Mouse (Mus musculus) megakaryocyte, embryonic 14.5 days (primary cell): ENCODE measurements around the gene Pfdn5. TPM values are rescaled to one million over a fixed set of nuclear protein-coding genes. Genes with fewer than 3 reads are reported as not detected.

ENCODE experiments used
- H3K27me3 ChIP-seq: replicated peaks from 2 replicates; pipeline ENCODE3; 2012; ENCODE audit warnings: inconsistent platforms
- H3K36me3 ChIP-seq: replicated peaks from 2 replicates; pipeline ENCODE3; 2012; ENCODE audit warnings: low read length, inconsistent platforms, mixed read lengths
- H3K4me1 ChIP-seq: 2 replicates; pipeline ENCODE4 v1.6.1; 2012; ENCODE audit warnings: inconsistent platforms
- H3K4me3 ChIP-seq: replicated peaks from 2 replicates; pipeline ENCODE3; 2012; ENCODE audit warnings: moderate library complexity, mild to moderate bottlenecking, inconsistent platforms
- H3K9me3 ChIP-seq: 2 replicates; pipeline ENCODE4 v1.6.1; 2012; ENCODE audit warnings: inconsistent platforms
- FLI1 ChIP-seq: IDR thresholded peaks from 2 replicates; pipeline ENCODE4 v1.6.1; 2012; ENCODE audit warnings: low read length, inconsistent platforms, mixed read lengths
- GATA1 ChIP-seq: IDR thresholded peaks from 3 replicates; pipeline ENCODE4 v1.6.1; 2012; ENCODE audit warnings: mixed read lengths, low read length, inconsistent platforms, borderline replicate concordance
- polyA plus RNA-seq: library from polyadenylated mRNA; stranded (reverse); fragments of >175 nt; gene quantifications from 2 replicates; pipeline ENCODE4 v1.2.3, GENCODE M21; 2012; ENCODE audit warnings: low replicate concordance; ENCODE audit not compliant: insufficient read depth

Gene Pfdn5
- polyA plus RNA-seq, 1 experiment: 58.8 TPM

GRCm38 (mm10) chr15:102366733-102367344 is 40.9 kb downstream of the Pfdn5 start, which contains the start of gene Sp7:
Sp7 (minus strand) TSS chr15:102367182.
- Histone ChIP-seq H3K4me1 (peaks cover 80% of the 10 kb centered on the region), H3K9me3 (no peaks in the 10 kb centered on the region), H3K27me3 (peaks cover 83% of the 10 kb centered on the region), H3K4me3 (peak within 1 kb of the TSS; percentile 83), H3K36me3 (no peaks in the 10 kb centered on the region)
- no peak for TF ChIP-seq GATA1
- TF ChIP-seq FLI1: no peak

DNA sequence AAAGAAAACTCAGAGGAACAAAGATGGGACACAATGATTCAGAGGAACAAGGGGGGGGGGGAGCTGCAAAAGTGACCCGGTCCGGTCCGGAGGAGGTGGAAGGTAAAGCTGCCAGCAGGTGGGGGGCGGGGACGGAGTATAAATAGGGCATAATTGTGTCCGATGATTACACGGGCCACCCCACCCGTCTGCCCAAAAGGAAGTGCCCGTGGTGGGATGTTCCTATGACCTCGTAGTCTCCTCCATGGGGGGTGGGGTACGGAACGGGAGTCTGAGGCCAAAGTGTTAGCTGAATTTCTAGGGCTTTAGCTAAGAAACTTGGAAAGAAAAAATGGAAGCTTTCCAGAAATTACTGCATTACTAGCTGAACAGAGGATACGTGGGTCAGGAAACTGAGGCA is 44.1 kb downstream of the Pfdn5 start:
- Histone ChIP-seq H3K9me3 (no peaks in the 10 kb centered on the region), H3K4me1 (peaks cover 74% of the 10 kb centered on the region), H3K4me3 (peak overlapping the region; percentile 69), H3K27me3 (peaks cover 83% of the 10 kb centered on the region), H3K36me3 (no peaks in the 10 kb centered on the region)
- TF ChIP-seq FLI1 (no peak), GATA1 (no peak)

GRCm38 (mm10) chr15:102370727-102371126 is 44.8 kb downstream of the Pfdn5 start:
- H3K4me1 ChIP-seq: peaks cover 67% of the 10 kb centered on the region
- H3K4me3 ChIP-seq: no peak overlapping the region
- TF ChIP-seq FLI1: no peak
- TF ChIP-seq GATA1: no peak
- no peaks in the 10 kb centered on the region for H3K9me3 ChIP-seq
- H3K36me3 ChIP-seq: no peaks in the 10 kb centered on the region
- H3K27me3 ChIP-seq: peaks cover 81% of the 10 kb centered on the region

DNA sequence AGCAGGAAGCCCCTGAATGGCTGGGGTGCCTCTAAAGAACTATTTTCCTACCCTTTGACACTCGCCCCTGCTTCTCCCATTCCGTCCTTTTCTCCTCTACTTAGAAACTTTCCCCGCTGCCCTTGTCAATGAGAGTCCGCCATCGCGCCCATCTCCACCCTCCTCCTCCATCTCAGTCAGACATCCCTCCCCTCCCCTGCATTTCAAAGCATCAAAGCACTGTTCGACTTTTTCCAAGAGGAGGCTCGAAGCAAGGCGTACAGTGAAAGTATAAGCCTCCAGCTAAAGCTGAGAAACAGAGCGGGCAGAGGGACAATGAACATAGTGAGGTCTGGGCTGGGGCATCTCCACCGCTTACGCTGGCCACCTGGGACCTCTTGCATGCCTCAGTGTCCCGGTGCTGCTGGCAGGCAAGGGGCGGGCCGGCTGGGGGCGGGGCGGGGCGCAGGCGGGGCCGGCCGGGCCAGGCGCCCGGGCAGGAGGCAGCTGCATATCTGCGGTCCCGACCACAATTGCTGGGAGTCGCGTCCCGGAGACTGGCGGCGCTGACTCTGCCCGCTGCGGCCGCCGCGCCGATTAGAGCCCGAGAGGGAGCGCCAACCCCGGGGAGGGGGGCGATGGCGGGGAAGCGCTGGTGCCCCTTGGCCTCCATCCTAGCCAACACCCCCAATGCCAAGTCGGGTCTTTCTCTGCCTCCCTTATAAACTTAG is 50.7 kb downstream of the Pfdn5 start:
- no peak for TF ChIP-seq FLI1
- no peak for TF ChIP-seq GATA1
- no peaks in the 10 kb centered on the region for H3K9me3 ChIP-seq
- H3K27me3 ChIP-seq: peaks cover 39% of the 10 kb centered on the region
- peaks cover 61% of the 10 kb centered on the region for H3K4me1 ChIP-seq
- H3K4me3 ChIP-seq: peak overlapping the region; percentile 92
- no peaks in the 10 kb centered on the region for H3K36me3 ChIP-seq

DNA sequence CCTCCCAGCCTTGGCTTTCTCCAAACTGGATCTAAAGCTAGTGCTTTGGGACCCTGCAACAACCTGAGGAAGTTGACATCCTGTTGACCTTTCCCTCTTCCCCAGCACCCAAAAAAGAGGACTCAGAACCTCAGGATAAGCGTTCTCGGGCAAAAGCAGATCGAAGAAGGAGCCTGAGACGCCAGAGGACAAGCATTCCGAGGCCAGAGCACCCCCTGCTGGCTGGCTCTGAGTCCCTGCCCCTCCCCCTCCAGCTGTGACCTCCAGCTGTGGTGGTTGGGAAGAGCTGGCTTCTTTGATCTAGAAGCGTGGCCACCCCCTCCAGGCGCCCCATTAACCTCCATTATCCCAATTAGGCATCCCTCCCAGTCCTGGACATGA is 51.2 kb downstream of the Pfdn5 start:
- Histone ChIP-seq H3K27me3 (peaks cover 33% of the 10 kb centered on the region), H3K36me3 (no peaks in the 10 kb centered on the region), H3K9me3 (no peaks in the 10 kb centered on the region), H3K4me3 (peak overlapping the region; percentile 92), H3K4me1 (peaks cover 61% of the 10 kb centered on the region)
- no peak for TF ChIP-seq FLI1
- no peak for TF ChIP-seq GATA1

DNA sequence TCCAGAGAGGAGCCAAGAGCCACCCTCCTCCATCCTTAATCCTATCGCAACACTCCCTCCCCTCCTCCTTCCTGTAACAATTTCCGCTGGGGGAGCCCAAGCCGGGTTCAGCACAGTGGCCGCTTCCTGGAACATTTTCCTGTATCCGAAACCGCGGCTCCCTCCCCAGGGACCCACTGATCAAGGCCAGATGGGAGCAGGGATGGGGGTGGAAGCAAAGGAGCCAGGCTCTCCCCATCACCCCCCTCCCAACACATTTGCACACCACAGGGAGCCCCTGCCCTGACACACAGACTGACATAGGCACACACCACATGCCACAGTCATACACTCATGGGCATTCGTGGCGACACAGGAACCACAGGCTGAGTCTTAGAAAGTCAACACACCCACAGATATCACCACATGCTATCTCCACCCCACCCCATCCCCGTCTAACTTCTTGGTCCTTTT is 51.9 kb downstream of the Pfdn5 start:
- Histone ChIP-seq H3K4me3 (peak overlapping the region; percentile 92), H3K36me3 (no peaks in the 10 kb centered on the region), H3K9me3 (no peaks in the 10 kb centered on the region), H3K4me1 (peaks cover 58% of the 10 kb centered on the region), H3K27me3 (peaks cover 30% of the 10 kb centered on the region)
- TF ChIP-seq GATA1 (no peak), FLI1 (no peak)

Other genes starting within 250 kb of the Pfdn5 start
- gene Tns2, start 225.7 kb upstream of the Pfdn5 start, polyA plus RNA-seq: 0.43 TPM in 1 of 2 replicates, not detected in the other
- gene Spryd3, start 189.9 kb upstream of the Pfdn5 start, polyA plus RNA-seq: 9.5 and 25.9 TPM in 2 replicates
- gene Igfbp6, start 181.8 kb upstream of the Pfdn5 start, polyA plus RNA-seq: 1.2 TPM in 1 of 2 replicates, not detected in the other
- gene Soat2, start 175.6 kb upstream of the Pfdn5 start, polyA plus RNA-seq: 0.76 and 3.6 TPM in 2 replicates
- 2.5 and 3.8 TPM in 2 replicates for gene Zfp740, start 122.9 kb upstream of the Pfdn5 start, polyA plus RNA-seq
- gene Csad, start 121.4 kb upstream of the Pfdn5 start, polyA plus RNA-seq: 13.8 and 14.5 TPM in 2 replicates
- gene Itgb7, start 94.2 kb upstream of the Pfdn5 start, polyA plus RNA-seq: 1.9 and 19.9 TPM in 2 replicates
- 68.7 and 69.9 TPM in 2 replicates for gene Rarg, start 68.6 kb upstream of the Pfdn5 start, polyA plus RNA-seq
- not detected in 2 replicates for gene Gm9918, start 55.6 kb upstream of the Pfdn5 start, polyA plus RNA-seq
- gene Mfsd5, start 46.7 kb upstream of the Pfdn5 start, polyA plus RNA-seq: 72.6 and 109 TPM in 2 replicates
- gene Espl1, start 29.9 kb upstream of the Pfdn5 start, polyA plus RNA-seq: 7.5 and 12.3 TPM in 2 replicates
- 35.8 and 92.1 TPM in 2 replicates for gene Myg1, start 5.6 kb downstream of the Pfdn5 start, polyA plus RNA-seq
- 51.2 and 84.3 TPM in 2 replicates for gene Aaas, start 24.7 kb downstream of the Pfdn5 start, polyA plus RNA-seq
- 0.10 TPM in 1 of 2 replicates, not detected in the other for gene Sp7, start 41.1 kb downstream of the Pfdn5 start, polyA plus RNA-seq
- 3.9 and 15.5 TPM in 2 replicates for gene Sp1, start 80.0 kb downstream of the Pfdn5 start, polyA plus RNA-seq
- gene Amhr2, start 119.3 kb downstream of the Pfdn5 start, polyA plus RNA-seq: 0.37 TPM in 1 of 2 replicates, not detected in the other
- 978 and 1,945 TPM in 2 replicates for gene Prr13, start 132.9 kb downstream of the Pfdn5 start, polyA plus RNA-seq
- 254 and 404 TPM in 2 replicates for gene Pcbp2, start 144.4 kb downstream of the Pfdn5 start, polyA plus RNA-seq
- not detected in 2 replicates for gene Gm10337, start 177.6 kb downstream of the Pfdn5 start, polyA plus RNA-seq
- 2.3 and 5.9 TPM in 2 replicates for gene Map3k12, start 190.9 kb downstream of the Pfdn5 start, polyA plus RNA-seq
- 46.9 and 64.7 TPM in 2 replicates for gene Tarbp2, start 192.1 kb downstream of the Pfdn5 start, polyA plus RNA-seq
- 4.0 TPM in 1 of 2 replicates, not detected in the other for gene Npff, start 198.8 kb downstream of the Pfdn5 start, polyA plus RNA-seq